Comparison of ENCODE assay signal across 8 mouse cellular contexts in the genomic region with DNA sequence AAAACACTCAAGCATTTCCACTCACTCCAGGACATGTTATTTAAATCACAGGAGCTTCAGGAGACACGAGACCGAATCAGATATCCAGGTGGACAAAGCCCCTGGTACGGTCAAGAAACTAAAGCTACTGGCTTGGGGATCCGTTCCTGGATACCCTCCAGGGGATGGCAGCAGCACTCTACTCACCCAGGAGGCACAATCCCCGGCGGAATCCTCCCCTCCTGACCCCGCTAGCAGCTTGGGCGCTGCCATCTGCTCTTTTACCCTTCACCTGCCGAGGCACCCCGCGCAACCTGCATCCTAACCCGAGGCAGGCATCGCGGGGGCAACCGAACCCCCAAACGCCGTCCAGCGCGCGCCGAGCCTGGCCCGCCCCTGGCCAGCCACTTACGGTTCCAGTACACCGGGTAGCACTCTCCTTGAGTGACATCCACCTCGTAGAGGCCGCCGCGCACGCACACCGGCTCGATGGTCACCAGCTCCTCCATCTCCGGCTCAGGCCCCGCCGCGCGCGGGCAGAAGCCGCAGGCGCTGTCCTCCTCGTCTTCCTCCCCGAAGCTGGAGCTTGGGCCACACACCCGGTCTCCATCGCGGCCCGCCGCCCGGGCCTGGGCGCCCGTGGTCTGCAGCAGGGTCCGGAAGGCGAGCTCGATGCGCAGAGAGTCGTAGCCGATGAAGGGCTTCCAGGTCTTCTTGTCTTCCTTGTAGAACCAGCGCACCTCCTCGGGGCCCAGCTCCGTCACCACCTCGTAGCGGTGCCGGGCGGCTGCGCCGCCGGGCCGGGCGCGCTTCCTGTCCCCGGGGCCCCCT. TPM values are rescaled to one million over a fixed set of nuclear protein-coding genes. Genes with fewer than 3 reads are reported as not detected.
DNase-seq lines count a peak whose midpoint lies in the region; ATAC-seq and TF ChIP-seq lines count a peak whose summit lies in the region.

No protein-coding gene starts in this region.

- H3K4me2 ChIP-seq in heart, embryonic 14.5 days (ENCODE audit: low read length) = peak overlapping the region; percentile 90
- peak overlapping the region; percentile 84 for H3K4me2 ChIP-seq in liver, embryonic 15.5 days
- H3K4me2 ChIP-seq in neural tube, embryonic 13.5 days = peak overlapping the region; percentile 84

- WGBS in heart, embryonic 14.5 days = under 1% methylated on average over 69 of the region's 69 CpGs
- WGBS in liver, embryonic 15.5 days (ENCODE audit: insufficient replicate concordance) = under 1% methylated on average over 69 of the region's 69 CpGs
- under 1% methylated on average over 69 of the region's 69 CpGs for WGBS in neural tube, embryonic 13.5 days

- no peak for TF ChIP-seq POLR2A in bone marrow macrophage, adult 2 months (IDR thresholded peaks at IDR 0.05; ENCODE audit: borderline replicate concordance, low read depth, low read length)
- no peak for TF ChIP-seq POLR2A in testis, adult 2 months (IDR thresholded peaks at IDR 0.05; ENCODE audit: control insufficient read depth, low read depth, low read length)

- peak; percentile 68 for DNase-seq in kidney, postnatal 10 days

- peak overlapping the region; percentile 94 for H3ac ChIP-seq in C2C12 (ENCODE audit: control insufficient read depth, insufficient read length, low read depth)

- H3K4me3 ChIP-seq in C2C12 (ENCODE audit: insufficient read depth, poor library complexity, severe bottlenecking) = peak overlapping the region; percentile 48
- peak overlapping the region; percentile 95 for H3K4me3 ChIP-seq in bone marrow macrophage, adult 2 months (ENCODE audit: insufficient read depth, low read length)
- H3K4me3 ChIP-seq in heart, embryonic 14.5 days (ENCODE audit: control insufficient read depth in 1 of 2, insufficient read depth in 1 of 2, low read depth in 1 of 2, low read length in 2 of 2) = peak overlapping the region; percentile 65 to 88
- H3K4me3 ChIP-seq in liver, embryonic 15.5 days (replicated peaks) = peak overlapping the region; percentile 74
- H3K4me3 ChIP-seq in neural tube, embryonic 13.5 days = peak overlapping the region; percentile 93
- H3K4me3 ChIP-seq in testis, adult 2 months (ENCODE audit: control insufficient read depth, low read depth, low read length) = peak overlapping the region; percentile 88

- peaks cover 16% of the 10 kb centered on the region for H3K79me2 ChIP-seq in C2C12 (ENCODE audit: control insufficient read depth, insufficient read depth)

- ATAC-seq in erythroid progenitor cell, adult 5-6 weeks (replicated peaks; ENCODE audit: low FRiP score, poor library complexity, severe bottlenecking) = peak; percentile 33
- peak; percentile 42 for ATAC-seq in heart, embryonic 14.5 days (ENCODE audit: insufficient number of reproducible peaks, insufficient read depth, low FRiP score, low read depth)
- peak; percentile 13 for ATAC-seq in liver, embryonic 15.5 days (ENCODE audit: insufficient read depth)
- ATAC-seq in neural tube, embryonic 13.5 days (ENCODE audit: low read depth) = peak; percentile 66

- peak; percentile 31 for TF ChIP-seq CTCF in C2C12 (IDR thresholded peaks at IDR 0.05; ENCODE audit: control insufficient read depth, insufficient read depth, insufficient read length)
- TF ChIP-seq CTCF in bone marrow macrophage, adult 2 months (IDR thresholded peaks at IDR 0.05; ENCODE audit: low read depth, low read length) = no peak
- no peak for TF ChIP-seq CTCF in testis, adult 2 months (IDR thresholded peaks at IDR 0.05; ENCODE audit: control insufficient read depth, insufficient read depth, insufficient replicate concordance, low read depth, low read length)

- no peak overlapping the region for H3K27ac ChIP-seq in bone marrow macrophage, adult 2 months (ENCODE audit: insufficient read depth, low read depth, low read length)
- peak overlapping the region; percentile 70 to 93 for H3K27ac ChIP-seq in heart, embryonic 14.5 days (replicated peaks in 1 of 2; ENCODE audit: control insufficient read depth in 1 of 2, insufficient read depth in 1 of 2, low read depth in 2 of 2, low read length in 2 of 2)
- H3K27ac ChIP-seq in liver, embryonic 15.5 days (replicated peaks) = peak overlapping the region; percentile 97
- H3K27ac ChIP-seq in neural tube, embryonic 13.5 days (replicated peaks) = peak overlapping the region; percentile 96
- peak overlapping the region; percentile 39 for H3K27ac ChIP-seq in testis, adult 2 months (ENCODE audit: control insufficient read depth, insufficient read depth, low read depth, low read length)

- H3K4me1 ChIP-seq in bone marrow macrophage, adult 2 months (ENCODE audit: control insufficient read depth, insufficient read depth, low read length) = peaks cover 33% of the 10 kb centered on the region
- H3K4me1 ChIP-seq in heart, embryonic 14.5 days (ENCODE audit: control insufficient read depth in 2 of 2, insufficient read depth in 2 of 2, low read length in 2 of 2) = peaks cover 8 to 35% of the 10 kb centered on the region in 2 experiments
- H3K4me1 ChIP-seq in liver, embryonic 15.5 days (replicated peaks) = peaks cover 65% of the 10 kb centered on the region
- peaks cover 48% of the 10 kb centered on the region for H3K4me1 ChIP-seq in neural tube, embryonic 13.5 days (replicated peaks)
- H3K4me1 ChIP-seq in testis, adult 2 months (ENCODE audit: control insufficient read depth, insufficient read depth, low read length) = no peaks in the 10 kb centered on the region; the same call in 1 of the 2 replicates

- H3K27me3 ChIP-seq in C2C12 (ENCODE audit: control insufficient read depth, insufficient read depth, insufficient read length) = no peaks in the 10 kb centered on the region
- H3K27me3 ChIP-seq in heart, embryonic 14.5 days (ENCODE audit: control insufficient read depth, insufficient read depth, low read length) = no peaks in the 10 kb centered on the region
- no peaks in the 10 kb centered on the region for H3K27me3 ChIP-seq in liver, embryonic 15.5 days
- H3K27me3 ChIP-seq in neural tube, embryonic 13.5 days = no peaks in the 10 kb centered on the region
- H3K27me3 ChIP-seq in testis, adult 2 months (ENCODE audit: control insufficient read depth, insufficient read depth, low read length) = no peaks in the 10 kb centered on the region

- H3K9me3 ChIP-seq in heart, embryonic 14.5 days (ENCODE audit: control insufficient read depth, low read length) = no peaks in the 10 kb centered on the region
- H3K9me3 ChIP-seq in liver, embryonic 15.5 days (replicated peaks) = no peaks in the 10 kb centered on the region
- H3K9me3 ChIP-seq in neural tube, embryonic 13.5 days = no peaks in the 10 kb centered on the region

- peaks cover 10% of the 10 kb centered on the region for H3K79me3 ChIP-seq in C2C12 (ENCODE audit: low read depth)

- peak overlapping the region; percentile 91 for H3K9ac ChIP-seq in heart, embryonic 14.5 days (ENCODE audit: low read length)
- peak overlapping the region; percentile 88 for H3K9ac ChIP-seq in liver, embryonic 15.5 days
- peak overlapping the region; percentile 96 for H3K9ac ChIP-seq in neural tube, embryonic 13.5 days

- H3K36me3 ChIP-seq in C2C12 (ENCODE audit: control insufficient read depth, insufficient read depth) = no peaks in the 10 kb centered on the region
- 0 out of 2 replicates have a peak, but pooled peaks cover 3% of the 10 kb centered on the region for H3K36me3 ChIP-seq in heart, embryonic 14.5 days (ENCODE audit: control insufficient read depth, insufficient read depth, low read length)
- no peaks in the 10 kb centered on the region; the same call in 1 of the 2 replicates for H3K36me3 ChIP-seq in liver, embryonic 15.5 days (replicated peaks)
- H3K36me3 ChIP-seq in neural tube, embryonic 13.5 days = no peaks in the 10 kb centered on the region
- no peaks in the 10 kb centered on the region for H3K36me3 ChIP-seq in testis, adult 2 months (ENCODE audit: control insufficient read depth, insufficient read depth, low read length)

TF ChIP-seq in C2C12, 6 proteins besides CTCF, POLR2A, EP300 and RAD21:
- TF ChIP-seq CEBPB (IDR thresholded peaks at IDR 0.05; ENCODE audit: low read depth) (no peak), MYOD1 (IDR thresholded peaks at IDR 0.05; ENCODE audit: control insufficient read depth, insufficient read length, low read depth) (no peak), MAX (IDR thresholded peaks at IDR 0.05) (no peak), FOSL1 (IDR thresholded peaks at IDR 0.05; ENCODE audit: insufficient read depth, low read length, poor library complexity, severe bottlenecking) (no peak), MYOG (IDR thresholded peaks at IDR 0.05; ENCODE audit: control insufficient read depth, extremely low read depth, insufficient read length) (no peak), USF1 (IDR thresholded peaks at IDR 0.05; ENCODE audit: low read depth) (no peak)

RNA-seq across cellular contexts. Expression of a gene that starts 0.9 kb away (rescaled TPM):
- 6.4 TPM for polyA plus RNA-seq in C2C12 (2012; fragmentation: generic; extraction: Trizol)
- 18.2 and 22.3 TPM in 2 replicates for polyA plus RNA-seq in bone marrow macrophage, adult 2 months (2012; ENCODE audit: insufficient read depth, insufficient read length, missing spikeins)
- total RNA-seq in erythroid progenitor cell, adult 5-6 weeks (2015; ENCODE audit: low replicate concordance) = 118 and 134 TPM in 2 replicates
- total RNA-seq in erythroid progenitor cell, adult 5-6 weeks (2017; ENCODE audit: low replicate concordance) = 173 and 254 TPM in 2 replicates
- 12.7 and 13.8 TPM in 2 replicates for polyA plus RNA-seq in heart, embryonic 14.5 days (2014; fragmentation: Nextera tagmentation; extraction: Ambion mirVana)
- 6.9 and 7.4 TPM in 2 replicates for polyA plus RNA-seq in liver, embryonic 15.5 days (2015; fragmentation: Nextera tagmentation; extraction: Ambion mirVana)
- polyA plus RNA-seq in neural tube, embryonic 13.5 days (2015; fragmentation: Nextera tagmentation; extraction: Ambion mirVana) = 17.8 and 21.8 TPM in 2 replicates
- 153 and 163 TPM in 2 replicates for polyA plus RNA-seq in testis, adult 2 months (2012; rRNA removed)

Comparison
In these comparisons a context has a peak if more than half of its experiments do, and no peak if none do; other contexts are left out.
1. ATAC-seq: peak in every context shown above with its lines; median percentile 66 in neural tube, embryonic 13.5 days; 42 in heart, embryonic 14.5 days; 33 in erythroid progenitor cell, adult 5-6 weeks; 13 in liver, embryonic 15.5 days.